Mouse (Mus musculus): ENCODE measurements around the gene Stard10.
A peak's percentile ranks its signal among the peaks of the same experiment; 100 is the strongest.

Stard10 gene

GRCm38 (mm10) chr7:101330841-101331173 is 13.9 kb downstream of the Stard10 start:
- DNase-seq (ENCODE audit: low spot score in 2 of 2) = no peak

GRCm38 (mm10) chr7:101332045-101332831 is 15.4 kb downstream of the Stard10 start:
- DNase-seq (ENCODE audit: low spot score in 2 of 2) = no peak

GRCm38 (mm10) chr7:101335228-101335627 is 18.3 kb downstream of the Stard10 start:
- DNase-seq (ENCODE audit: low spot score in 2 of 2) = no peak

GRCm38 (mm10) chr7:101336686-101337085 is 19.8 kb downstream of the Stard10 start:
- DNase-seq (ENCODE audit: low spot score in 2 of 2) = no peak

DNA sequence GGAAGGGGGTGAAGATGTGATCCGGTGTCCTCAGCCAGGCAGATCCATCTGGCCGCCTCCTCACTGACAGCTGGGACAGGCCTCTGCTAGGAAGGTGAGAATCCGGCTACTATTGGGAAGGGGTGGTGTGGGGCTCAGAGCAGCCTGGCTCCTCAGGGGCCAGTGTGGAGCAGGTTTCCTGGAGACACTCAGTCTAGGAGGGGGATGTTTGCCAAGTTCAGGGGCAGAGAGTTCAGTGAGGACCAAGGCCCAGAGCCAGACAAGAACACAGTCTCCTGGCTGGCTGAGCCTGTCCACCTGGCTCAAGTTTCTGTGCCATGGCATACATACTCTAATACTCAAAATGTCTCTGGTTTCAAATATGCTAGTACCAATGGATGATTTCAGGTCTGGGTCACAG is 20.5 kb downstream of the Stard10 start:
- no peak for DNase-seq (ENCODE audit: low spot score in 2 of 2)

- no peak for DNase-seq (ENCODE audit: low spot score in 2 of 2)
Measured at GRCm38 (mm10) chr7:101341405-101341804, 24.5 kb downstream of the Stard10 start.

- DNase-seq (ENCODE audit: low spot score in 2 of 2) = no peak
Measured at GRCm38 (mm10) chr7:101343135-101343534, 26.2 kb downstream of the Stard10 start.

DNA sequence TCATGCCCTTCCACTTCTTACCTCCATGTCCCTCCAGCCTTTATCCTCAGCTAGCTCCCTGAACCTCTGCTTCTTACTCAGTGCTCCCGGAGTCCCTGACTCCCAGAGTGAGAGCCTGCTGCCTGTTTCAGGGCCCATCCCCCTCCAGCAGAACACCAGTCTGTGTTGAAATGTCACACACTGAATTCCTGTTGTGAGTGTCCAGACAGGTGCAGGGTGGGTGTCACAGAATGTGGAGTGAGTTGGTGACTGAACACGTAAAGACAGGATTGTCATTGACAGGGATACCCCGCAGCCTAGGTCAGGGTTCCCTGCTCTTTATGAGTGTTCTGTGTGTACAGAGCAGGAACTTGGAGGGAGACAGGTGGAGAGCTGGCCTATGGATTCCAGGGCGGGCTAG is 28.0 kb downstream of the Stard10 start:
- DNase-seq (ENCODE audit: low spot score in 2 of 2) = no peak

DNA sequence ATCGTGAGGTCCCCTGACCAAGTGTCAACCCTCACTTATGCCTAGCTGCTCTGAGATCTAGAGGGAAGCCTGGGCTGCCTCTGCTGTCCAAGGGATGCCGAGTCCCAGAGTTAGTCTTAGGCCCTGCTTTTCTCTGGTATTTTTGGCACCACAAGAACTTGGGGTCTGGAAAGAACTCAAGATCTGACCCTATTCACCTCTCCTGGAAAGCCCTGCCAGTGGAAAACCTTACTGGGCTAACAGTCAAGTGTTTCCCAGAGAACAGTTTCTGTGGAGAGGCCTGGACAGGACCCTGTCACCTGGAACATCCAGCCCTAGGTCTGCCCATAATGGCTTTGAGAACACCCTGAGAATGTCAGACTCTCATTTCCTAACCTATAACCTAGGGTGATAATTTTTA is 30.1 kb downstream of the Stard10 start:
- no peak for DNase-seq (ENCODE audit: low spot score in 2 of 2)

DNA sequence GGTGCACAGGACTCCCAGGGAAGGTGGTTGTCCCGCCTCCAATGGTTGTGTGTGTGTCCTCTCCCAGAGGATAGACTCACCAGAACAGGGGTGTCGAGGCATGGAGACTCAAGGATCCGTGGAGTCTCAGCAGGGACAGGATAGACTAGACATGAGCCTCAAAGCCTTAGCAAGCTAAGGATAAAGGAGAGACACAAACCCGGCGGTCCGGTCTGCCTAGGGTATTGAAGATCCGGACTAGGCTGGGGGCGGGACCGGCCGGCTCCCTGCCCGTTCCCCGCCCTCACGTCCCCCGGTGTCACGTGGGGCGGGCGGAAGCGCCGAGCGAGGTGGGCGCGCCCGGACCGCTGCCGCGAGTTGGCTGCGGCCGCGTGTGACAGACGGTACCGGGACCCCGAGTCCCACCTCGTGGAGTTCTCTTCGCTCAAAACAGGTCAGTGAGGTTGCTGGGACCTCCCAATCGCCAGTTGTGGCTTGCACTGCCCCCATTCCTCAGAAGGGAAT is 30.9 kb downstream of the Stard10 start, which contains the start of gene Arap1:
TSS of gene Arap1 (plus strand) at position 301 of the 504 bp plus-strand sequence.
- peak; percentile 79 to 82 for DNase-seq (ENCODE audit: low spot score in 2 of 2)

DNA sequence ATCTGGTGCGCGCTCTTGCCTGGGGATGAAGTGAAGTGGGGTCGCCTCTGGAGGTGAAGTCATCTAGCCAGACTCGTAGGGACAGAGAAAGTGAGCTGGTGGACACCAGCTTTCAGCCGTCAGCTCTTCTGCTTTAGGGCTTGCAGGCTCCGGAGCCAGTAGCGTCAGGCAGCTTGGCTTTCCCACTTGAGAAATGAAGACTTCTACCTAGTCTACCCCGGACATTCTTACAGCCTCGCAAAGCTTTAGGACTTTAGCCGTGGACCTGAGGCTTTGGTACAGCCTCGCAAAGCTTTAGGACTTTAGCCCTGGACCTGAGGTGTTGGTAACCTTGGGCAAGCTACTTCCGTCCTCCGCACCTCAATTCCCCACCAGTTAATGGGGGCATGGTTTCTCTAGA is 31.4 kb downstream of the Stard10 start:
- no peak for DNase-seq (ENCODE audit: low spot score in 2 of 2)

- DNase-seq (ENCODE audit: low spot score in 2 of 2) = no peak
Measured at GRCm38 (mm10) chr7:101349861-101350260, 33.0 kb downstream of the Stard10 start.

DNA sequence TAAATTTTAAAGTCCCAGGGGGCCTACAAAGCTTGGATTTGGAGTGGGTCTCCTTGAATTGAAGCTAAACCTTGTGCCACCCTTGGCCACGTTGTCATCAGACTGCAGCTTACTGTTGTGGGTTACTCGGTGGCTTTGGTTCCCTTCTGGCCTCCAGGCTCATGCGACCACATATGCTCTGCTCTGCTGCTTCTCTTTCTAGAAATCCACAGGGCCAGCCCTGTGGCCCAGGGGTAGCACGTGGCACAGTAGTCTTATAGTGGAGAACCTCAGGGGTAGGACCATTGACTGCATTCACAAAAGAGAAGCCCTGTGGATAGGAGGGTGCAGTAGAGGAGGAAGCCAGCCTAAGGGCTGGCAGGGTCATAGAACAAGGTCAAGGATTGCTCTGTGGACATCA is 35.5 kb downstream of the Stard10 start:
- DNase-seq (ENCODE audit: low spot score in 2 of 2) = peak; percentile 44 to 59

DNA sequence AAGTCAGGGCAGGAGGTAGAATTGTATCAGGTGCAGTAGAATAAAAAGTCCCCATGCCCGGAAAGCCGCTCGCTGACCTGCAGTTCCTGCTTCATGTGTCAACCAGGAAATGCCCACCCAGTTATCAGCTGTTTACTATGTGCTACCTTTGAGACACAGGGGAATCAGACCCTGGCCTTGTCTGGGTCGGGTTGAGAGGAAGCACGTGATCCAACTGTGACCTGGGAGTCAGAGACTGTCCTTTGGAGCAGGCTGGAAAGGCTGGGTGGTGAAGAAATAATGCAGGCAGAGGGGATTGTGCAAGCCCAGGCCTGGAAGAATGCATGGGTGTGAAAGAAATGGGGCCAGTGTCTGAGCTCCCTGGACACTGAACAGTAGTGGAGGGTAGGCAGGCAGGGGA is 37.5 kb downstream of the Stard10 start:
- peak; percentile 86 to 89 for DNase-seq (ENCODE audit: low spot score in 2 of 2)

- DNase-seq (ENCODE audit: low spot score in 2 of 2) = peak; percentile 70 to 71
Measured at GRCm38 (mm10) chr7:101355551-101356100, 38.7 kb downstream of the Stard10 start.

DNA sequence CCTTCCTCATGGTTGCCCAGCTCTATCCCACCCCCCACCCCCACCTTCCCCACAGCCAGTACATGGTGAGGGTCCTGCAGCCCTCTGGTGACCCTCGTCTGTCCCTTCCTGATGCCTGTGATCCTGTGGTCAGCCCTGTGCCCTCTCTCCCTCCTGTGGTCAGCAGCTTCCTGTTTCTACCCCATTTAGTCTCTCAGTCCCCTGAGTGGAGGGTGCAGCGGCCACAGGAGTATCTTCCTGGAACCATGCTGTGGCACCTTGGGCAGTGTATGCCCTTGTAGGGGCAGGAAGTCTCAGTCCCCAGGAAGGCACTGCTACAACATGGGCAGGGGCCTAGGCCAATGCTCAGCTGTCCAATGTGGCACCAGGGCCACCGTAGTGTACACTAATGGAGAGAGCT is 40.0 kb downstream of the Stard10 start:
- peak; percentile 54 to 63 for DNase-seq (ENCODE audit: low spot score in 2 of 2)

GRCm38 (mm10) chr7:101360406-101360805 is 43.5 kb downstream of the Stard10 start:
- no peak for DNase-seq (ENCODE audit: low spot score in 2 of 2)

- peak; percentile 64 to 67 for DNase-seq (ENCODE audit: low spot score in 2 of 2)
Measured at GRCm38 (mm10) chr7:101361021-101361420, 44.1 kb downstream of the Stard10 start.

- peak; percentile 60 to 66 for DNase-seq (ENCODE audit: low spot score in 2 of 2)
Measured at GRCm38 (mm10) chr7:101361767-101362166, 44.9 kb downstream of the Stard10 start.

- peak; percentile 67 to 73 for DNase-seq (ENCODE audit: low spot score in 2 of 2)
Measured at GRCm38 (mm10) chr7:101362791-101363191, 45.9 kb downstream of the Stard10 start.

- DNase-seq (ENCODE audit: low spot score in 2 of 2) = no peak
Measured at GRCm38 (mm10) chr7:101363914-101364313, 47.0 kb downstream of the Stard10 start.

DNA sequence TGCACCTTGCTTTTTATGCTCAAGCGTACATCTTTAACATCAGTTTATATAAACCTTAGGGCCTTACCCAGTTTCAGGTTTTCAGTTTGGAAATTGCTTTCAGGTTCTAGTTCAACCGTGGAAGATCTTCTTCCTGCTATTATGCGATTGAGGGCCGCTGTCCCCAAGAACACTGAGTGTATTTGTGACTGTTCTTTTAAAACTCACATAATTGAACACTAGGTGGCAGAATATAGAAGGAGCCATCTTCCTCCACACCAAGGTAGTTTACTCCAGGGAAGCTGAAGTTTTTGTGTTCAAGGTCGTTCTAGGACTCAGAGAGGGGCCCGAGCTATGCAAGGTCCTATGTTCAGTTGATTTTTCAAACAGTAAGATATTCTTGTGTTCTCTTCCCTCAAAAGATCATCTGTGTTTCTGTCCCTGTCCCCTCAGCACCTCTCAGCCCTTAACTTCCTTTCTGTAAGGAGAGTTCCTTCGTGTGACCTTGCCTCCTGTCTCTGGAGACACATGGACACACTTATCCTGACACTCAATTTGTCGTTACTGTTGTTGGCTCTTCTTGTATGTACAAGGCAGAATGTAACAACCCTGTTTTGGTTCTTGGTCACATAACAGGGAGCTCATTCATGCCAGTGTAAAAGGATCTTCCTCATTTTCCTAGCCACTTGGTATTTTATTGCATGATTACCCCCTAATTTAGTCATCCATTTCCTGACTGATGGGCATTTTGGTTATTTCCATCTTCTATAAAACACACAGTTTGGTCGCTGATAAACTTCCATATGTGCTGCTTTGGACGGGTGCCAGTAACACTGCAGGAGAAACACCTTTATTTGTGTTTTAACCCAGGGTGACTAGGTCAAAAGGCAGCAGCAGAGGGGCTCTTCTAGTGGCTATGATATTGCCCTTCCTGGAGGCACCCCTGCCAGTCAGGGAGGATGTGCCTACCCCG is 51.3 kb downstream of the Stard10 start:
- no peak for DNase-seq (ENCODE audit: low spot score in 2 of 2)

All from spleen, postnatal 36 days (tissue).